In genomic region chr1:105843386-105843785, GRCm38 (mm10) we compare ENCODE assay signal across 10 mouse cellular contexts.
DNase-seq lines count a peak whose midpoint lies in the region; ATAC-seq lines count a peak whose summit lies in the region.
"Had no signal": no experiment of that assay in that cellular context is flagged by ENCODE, and none has a peak within 500 bp of the region (broad histone marks: within the 10 kb centered on the region; RNA-seq: fewer than 3 reads in every experiment).

No protein-coding gene starts in this region.

- DNase-seq in heart, adult 9 months (ENCODE audit: low spot score in 2 of 2), result no peak
- peak; percentile 20 for DNase-seq in embryo, embryonic 9.5 days (ENCODE audit: extremely low spot score)
- peak; percentile 53 for DNase-seq in hindbrain, embryonic 14.5 days (ENCODE audit: low spot score)
- DNase-seq in cerebellum, postnatal 25 days, result no peak
- no peak for DNase-seq in lung, postnatal 10 days
- DNase-seq: gastrocnemius, postnatal 14 days had no signal

- H3K4me1 ChIP-seq in heart, embryonic 15.5 days (replicated peaks), result peaks cover 13% of the 10 kb centered on the region; the same call in 1 of the 2 replicates
- peaks cover 13% of the 10 kb centered on the region for H3K4me1 ChIP-seq in hindbrain, embryonic 14.5 days (replicated peaks; ENCODE audit: control insufficient read depth, insufficient read depth, low read length)
- H3K4me1 ChIP-seq in midbrain, embryonic 15.5 days, result peaks cover 18% of the 10 kb centered on the region

- H3K4me2 ChIP-seq in heart, embryonic 15.5 days, result peak overlapping the region; percentile 56
- peak overlapping the region; percentile 66 for H3K4me2 ChIP-seq in hindbrain, embryonic 14.5 days (replicated peaks)
- H3K4me2 ChIP-seq in midbrain, embryonic 15.5 days, result peak overlapping the region; percentile 66

- H3K9me3 ChIP-seq in heart, embryonic 15.5 days (replicated peaks), result no peaks in the 10 kb centered on the region
- H3K9me3 ChIP-seq in hindbrain, embryonic 14.5 days (ENCODE audit: control insufficient read depth, low read length), result no peaks in the 10 kb centered on the region
- no peaks in the 10 kb centered on the region for H3K9me3 ChIP-seq in midbrain, embryonic 15.5 days

- no peak for ATAC-seq in heart, embryonic 15.5 days (replicated peaks; ENCODE audit: insufficient number of reproducible peaks, insufficient read depth, low FRiP score, low read depth)
- peak; percentile 23; the same call in 1 of the 2 replicates for ATAC-seq in hindbrain, embryonic 14.5 days (ENCODE audit: low FRiP score)
- ATAC-seq in midbrain, embryonic 15.5 days (replicated peaks), result peak; percentile 34; the same call in 1 of the 2 replicates
- ATAC-seq in activated CD4-positive, CD25-positive, alpha-beta regulatory T cell, adult 4 months, result no peak
- ATAC-seq: CD4-positive, CD25-positive, alpha-beta regulatory T cell, adult 4 months had no signal

- 3% methylated on average over 12 of the region's 12 CpGs for WGBS in heart, embryonic 15.5 days
- 0% methylated on average over 12 of the region's 12 CpGs for WGBS in hindbrain, embryonic 14.5 days
- under 1% methylated on average over 12 of the region's 12 CpGs for WGBS in midbrain, embryonic 15.5 days

- peak overlapping the region; percentile 10 for H3K4me3 ChIP-seq in heart, embryonic 15.5 days
- H3K4me3 ChIP-seq in hindbrain, embryonic 14.5 days (replicated peaks; ENCODE audit: low read length), result peak overlapping the region; percentile 18
- peak overlapping the region; percentile 41 for H3K4me3 ChIP-seq in midbrain, embryonic 15.5 days

- H3K9ac ChIP-seq in heart, embryonic 15.5 days, result no peak overlapping the region
- peak overlapping the region; percentile 17 for H3K9ac ChIP-seq in hindbrain, embryonic 14.5 days
- H3K9ac ChIP-seq in midbrain, embryonic 15.5 days, result 0 out of 2 replicates have a peak overlapping the region, but pooled peaks have one; percentile 17

- H3K36me3 ChIP-seq in heart, embryonic 15.5 days, result no peaks in the 10 kb centered on the region
- H3K36me3 ChIP-seq in hindbrain, embryonic 14.5 days (replicated peaks; ENCODE audit: control insufficient read depth, insufficient read depth), result no peaks in the 10 kb centered on the region
- H3K36me3 ChIP-seq in midbrain, embryonic 15.5 days (replicated peaks), result no peaks in the 10 kb centered on the region

- peaks cover 8% of the 10 kb centered on the region for H3K27me3 ChIP-seq in heart, embryonic 15.5 days
- no peaks in the 10 kb centered on the region for H3K27me3 ChIP-seq in hindbrain, embryonic 14.5 days (ENCODE audit: control insufficient read depth, insufficient read depth, low read length)
- no peaks in the 10 kb centered on the region for H3K27me3 ChIP-seq in midbrain, embryonic 15.5 days (replicated peaks)

- H3K27ac ChIP-seq in heart, embryonic 15.5 days, result no peak overlapping the region
- no peak overlapping the region for H3K27ac ChIP-seq in hindbrain, embryonic 14.5 days
- H3K27ac ChIP-seq in midbrain, embryonic 15.5 days, result peak overlapping the region; percentile 27; the same call in 1 of the 2 replicates

Comparison
In these comparisons a context has a peak if more than half of its experiments do, and no peak if none do; other contexts are left out.
1. ATAC-seq: peak in hindbrain, embryonic 14.5 days (single experiment) and midbrain, embryonic 15.5 days (single experiment); none in heart, embryonic 15.5 days (single experiment) and activated CD4-positive, CD25-positive, alpha-beta regulatory T cell, adult 4 months (single experiment).
2. DNase-seq: peak in embryo, embryonic 9.5 days (single experiment) and hindbrain, embryonic 14.5 days (single experiment); none in heart, adult 9 months (0 of 2), cerebellum, postnatal 25 days (0 of 2) and lung, postnatal 10 days (single experiment).
3. Peak in every context shown above with its lines, with median percentiles within 50 percentile points of each other: H3K4me2 ChIP-seq and H3K4me3 ChIP-seq.